Mouse (Mus musculus) neutrophil, adult 5-6 weeks (primary cell): ENCODE results near the gene Pyroxd1. TPM values are rescaled to one million over a fixed set of nuclear protein-coding genes. Genes with fewer than 3 reads are reported as not detected.

Experiments used
- ATAC-seq: fragments of 151-379, 151-347 bp; 2 replicates; pipeline ENCODE4 v1.8.0; 2017; ENCODE audit warnings: mild to moderate bottlenecking, moderate TSS enrichment; ENCODE audit not compliant: insufficient number of reproducible peaks, poor library complexity, low FRiP score, severe bottlenecking; ENCODE audit errors: extremely low read depth
- total RNA-seq: library from RNA; stranded (forward); fragments of 200-1000 nt; gene quantifications from 2 replicates; pipeline ENCODE4 v1.2.3, GENCODE M21; 2017

Gene Pyroxd1
- total RNA-seq, 1 experiment from 2014 or later: 32.1 TPM

GRCm38 (mm10) chr6:142366473-142367018 is 21.1 kb downstream of the Pyroxd1 start:
- ATAC-seq: no peak

GRCm38 (mm10) chr6:142367565-142367964 is 22.1 kb downstream of the Pyroxd1 start:
- ATAC-seq: no peak

- no peak for ATAC-seq
Measured at GRCm38 (mm10) chr6:142369568-142369967, 24.1 kb downstream of the Pyroxd1 start.

- no peak for ATAC-seq
Measured at GRCm38 (mm10) chr6:142377081-142377480, 31.6 kb downstream of the Pyroxd1 start.

GRCm38 (mm10) chr6:142378576-142379330 is 33.3 kb downstream of the Pyroxd1 start:
- ATAC-seq: no peak

GRCm38 (mm10) chr6:142379961-142380360 is 34.5 kb downstream of the Pyroxd1 start:
- no peak for ATAC-seq

- no peak for ATAC-seq
Measured at GRCm38 (mm10) chr6:142381615-142382014, 36.2 kb downstream of the Pyroxd1 start.

GRCm38 (mm10) chr6:142384521-142384920 is 39.1 kb downstream of the Pyroxd1 start:
- no peak for ATAC-seq

- no peak for ATAC-seq
Measured at GRCm38 (mm10) chr6:142386285-142387010, 41.0 kb downstream of the Pyroxd1 start.

GRCm38 (mm10) chr6:142387011-142387754 is 41.7 kb downstream of the Pyroxd1 start, which contains the start of the genes Recql and Golt1b:
TSS of gene Recql (minus strand) at chr6:142387087.
TSS of gene Golt1b (plus strand) at chr6:142387221.
- peak; percentile 100 for ATAC-seq

- no peak for ATAC-seq
Measured at GRCm38 (mm10) chr6:142387755-142388271, 42.4 kb downstream of the Pyroxd1 start.

- no peak for ATAC-seq
Measured at GRCm38 (mm10) chr6:142389101-142389500, 43.6 kb downstream of the Pyroxd1 start.

- ATAC-seq: no peak
Measured at GRCm38 (mm10) chr6:142392312-142392711, 46.9 kb downstream of the Pyroxd1 start.

- ATAC-seq: no peak
Measured at GRCm38 (mm10) chr6:142394669-142395068, 49.2 kb downstream of the Pyroxd1 start.

- no peak for ATAC-seq
Measured at GRCm38 (mm10) chr6:142395756-142396155, 50.3 kb downstream of the Pyroxd1 start.

- no peak for ATAC-seq
Measured at GRCm38 (mm10) chr6:142411140-142411539, 65.7 kb downstream of the Pyroxd1 start.
